Mouse (Mus musculus): ENCODE results near the gene Trmt13. TPM values are rescaled to one million over a fixed set of nuclear protein-coding genes. Genes with fewer than 3 reads are reported as not detected.
"Not testable (repeated sequence)": the region's sequence is repeated elsewhere in the genome, so short reads cannot be mapped to it uniquely, and the experiment has no call there.

Gene Trmt13
- total and polyA plus RNA-seq, 3 experiments, result 2.3 to 16.4 (median 11.5) TPM

DNA sequence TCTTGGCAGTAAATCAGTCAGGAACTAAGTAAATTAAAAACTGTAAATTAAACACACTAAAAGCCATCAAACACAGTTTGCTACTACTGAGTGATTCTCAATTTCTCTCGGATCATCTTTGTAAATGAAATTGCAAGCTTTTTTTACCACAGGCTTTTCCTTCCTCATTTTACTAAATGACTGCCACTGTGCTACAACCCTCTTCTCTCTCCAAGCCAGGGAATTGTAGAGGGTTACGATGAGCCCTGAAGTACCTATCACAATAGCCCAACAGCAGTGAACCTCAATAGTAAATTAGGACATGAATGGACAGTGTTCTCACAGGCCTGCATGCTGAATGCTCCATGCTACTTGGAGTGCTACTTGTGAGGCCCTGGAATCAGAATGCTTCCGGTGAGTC lies 19.7 kb upstream of the Trmt13 start:
- DNase-seq, result no peak

DNA sequence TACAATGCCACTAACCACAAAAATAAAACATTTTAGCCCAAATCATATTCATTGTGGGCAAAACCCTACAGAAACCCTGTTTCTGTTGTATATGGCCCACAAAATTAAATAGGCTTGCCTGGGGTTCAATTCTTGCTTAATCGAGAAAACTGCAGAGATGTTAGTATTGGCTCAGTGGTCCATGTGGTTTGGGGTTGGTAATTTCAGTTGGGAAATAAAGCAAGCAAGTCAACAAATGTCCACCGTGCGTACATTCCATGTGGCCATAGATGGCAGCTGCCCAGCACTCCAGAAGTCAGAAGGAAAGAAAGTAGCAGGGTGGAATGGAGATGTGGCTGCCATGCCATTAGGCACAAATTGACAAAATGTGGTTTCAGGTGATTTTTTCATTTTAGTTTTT lies 18.6 kb upstream of the Trmt13 start:
- DNase-seq, result no peak

DNA sequence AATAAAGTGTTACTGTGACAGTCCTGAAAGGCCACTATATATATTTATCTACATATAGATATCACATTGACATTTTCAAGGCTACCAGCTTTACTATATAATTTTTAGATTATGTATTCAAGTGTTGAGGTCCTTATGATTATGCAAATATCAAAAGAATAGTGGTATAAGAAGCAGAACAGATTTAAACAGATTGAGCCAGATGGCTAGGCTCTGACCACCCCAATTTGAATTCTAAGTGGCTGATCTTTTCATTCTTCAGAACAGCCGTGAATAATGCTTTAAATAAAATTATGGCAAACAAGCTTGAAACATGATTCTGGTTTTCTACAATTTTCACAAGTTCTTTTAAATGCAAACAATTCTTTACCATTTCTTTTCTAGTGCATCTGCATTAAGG lies 17.1 kb upstream of the Trmt13 start:
- DNase-seq, result no peak

DNA sequence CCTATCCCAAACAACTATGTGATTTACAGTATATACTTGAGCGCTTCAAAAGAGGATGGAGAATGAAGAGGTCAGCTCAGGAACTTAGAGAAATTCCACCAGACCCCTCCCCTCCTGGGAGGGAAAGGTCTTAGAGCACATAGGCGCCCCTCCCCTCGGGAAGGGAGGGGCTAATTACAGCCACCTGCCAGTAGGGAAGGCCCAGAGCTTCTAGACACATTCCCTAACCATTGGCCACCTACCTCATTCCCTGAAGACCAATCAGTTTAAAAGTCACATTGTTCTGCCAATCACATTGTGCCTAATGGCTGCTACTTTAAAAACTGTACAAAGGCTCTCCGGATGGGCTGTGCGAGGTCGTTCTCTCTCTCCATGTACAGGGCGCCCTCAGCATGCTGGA lies 8.3 kb upstream of the Trmt13 start:
- no peak for DNase-seq

DNA sequence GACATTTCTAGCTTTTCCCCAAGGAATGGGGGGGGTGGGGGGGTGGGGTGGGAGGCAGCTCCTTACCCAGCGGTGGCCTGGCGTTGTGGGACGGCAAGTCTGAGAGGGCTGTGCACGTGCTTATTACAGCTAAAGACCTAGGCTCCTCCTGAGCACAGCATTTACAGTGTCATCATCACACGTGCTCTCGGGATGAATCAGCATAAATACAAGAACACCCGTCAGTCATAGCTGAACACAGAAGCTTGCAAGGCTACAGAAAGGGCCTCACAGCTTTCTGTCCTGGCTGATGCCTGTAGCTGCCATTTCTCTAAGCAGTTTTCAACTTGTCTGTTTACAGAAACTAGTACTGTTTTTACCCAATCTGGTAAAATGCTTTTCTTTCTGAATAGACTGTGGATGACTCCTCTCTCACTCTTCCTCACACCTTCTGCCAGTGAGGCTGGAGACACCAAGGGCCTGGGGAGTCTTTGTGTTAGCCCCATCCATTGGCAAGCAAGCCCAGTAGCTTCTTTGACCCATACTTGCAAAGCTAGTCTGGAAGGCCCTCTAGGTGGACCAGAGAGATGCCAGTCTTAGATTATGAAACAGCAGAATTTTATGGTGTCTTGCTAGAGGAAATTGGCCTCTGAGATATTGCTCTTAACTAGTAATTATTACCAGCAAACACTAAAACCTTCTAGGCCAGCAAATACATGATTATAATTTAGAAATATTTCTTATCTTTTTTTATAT lies 6.4 kb upstream of the Trmt13 start:
- DNase-seq, result peak; percentile 15

DNA sequence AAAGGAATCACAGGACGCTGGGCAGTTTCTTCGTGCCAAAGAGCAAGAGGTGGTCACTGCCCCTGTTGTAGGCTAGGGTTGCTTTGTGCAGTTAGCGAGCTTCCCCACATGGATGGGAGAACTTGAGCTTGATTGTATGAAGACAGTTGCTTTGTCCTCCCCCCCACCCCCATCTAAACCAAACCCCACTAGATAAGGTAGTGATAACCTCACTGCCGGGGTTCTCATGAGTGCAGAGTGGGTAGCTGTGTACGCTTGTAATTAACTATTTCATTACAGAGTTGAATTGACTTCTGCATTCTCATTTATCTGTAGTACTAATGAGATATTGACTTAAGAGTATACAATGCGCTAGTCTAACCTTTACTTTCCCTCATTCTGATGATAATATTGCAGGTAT lies 4.5 kb upstream of the Trmt13 start:
- no peak for DNase-seq

DNA sequence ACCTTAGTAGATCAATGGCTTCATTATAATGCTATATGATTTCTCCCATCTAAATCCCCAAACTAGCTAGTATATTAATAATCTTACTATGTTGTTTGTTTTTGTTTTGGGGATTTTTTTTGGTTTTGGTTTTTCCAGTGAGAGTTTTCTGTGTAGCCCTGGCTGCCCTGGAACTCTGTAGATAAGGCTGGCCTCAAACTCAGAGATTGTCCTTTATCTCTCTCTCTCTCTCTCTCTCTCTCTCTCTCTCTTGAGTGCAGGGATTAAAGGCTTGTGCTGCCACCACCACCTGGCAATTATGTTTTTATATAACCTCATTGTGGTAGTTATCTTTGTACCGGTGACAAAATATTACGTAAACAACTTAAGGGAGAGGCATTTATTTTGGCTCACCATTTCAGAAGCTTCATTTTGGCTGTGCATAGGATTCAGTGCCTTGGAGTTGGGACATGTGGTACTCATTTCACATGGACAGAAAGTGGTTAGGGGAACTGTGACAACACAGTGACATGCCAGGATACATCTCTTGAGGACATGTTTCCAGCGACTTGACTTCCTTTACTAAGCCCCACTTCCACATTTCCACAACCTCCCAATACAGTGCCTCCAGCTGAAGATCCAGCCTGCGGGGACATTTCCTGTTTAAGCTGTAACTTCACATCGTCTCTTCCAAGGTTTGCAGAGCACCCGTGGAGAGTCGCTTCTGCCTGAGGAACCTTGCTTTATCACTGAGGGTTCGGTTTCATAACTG lies 1.1 kb upstream of the Trmt13 start:
- no peak for DNase-seq

DNA sequence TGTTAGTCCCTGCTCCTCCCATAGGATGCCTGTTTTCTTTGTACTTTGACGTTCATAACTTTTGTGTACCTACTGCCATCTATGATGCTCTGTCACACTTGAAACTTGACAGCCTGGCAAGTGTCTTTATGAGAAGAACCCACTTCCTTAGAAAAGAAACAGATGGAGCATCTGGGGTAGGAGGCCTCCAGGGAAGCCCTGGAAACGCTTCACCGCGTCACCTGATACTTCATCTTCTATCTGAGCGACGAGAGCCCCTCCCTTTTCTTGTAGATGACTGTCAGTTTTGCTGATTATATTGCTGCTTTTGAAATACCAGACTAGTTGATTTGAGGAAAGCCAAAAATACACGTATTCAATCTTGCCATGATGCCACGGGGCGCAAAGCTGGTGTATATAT lies 9.8 kb downstream of the Trmt13 start:
- DNase-seq, result no peak

DNA sequence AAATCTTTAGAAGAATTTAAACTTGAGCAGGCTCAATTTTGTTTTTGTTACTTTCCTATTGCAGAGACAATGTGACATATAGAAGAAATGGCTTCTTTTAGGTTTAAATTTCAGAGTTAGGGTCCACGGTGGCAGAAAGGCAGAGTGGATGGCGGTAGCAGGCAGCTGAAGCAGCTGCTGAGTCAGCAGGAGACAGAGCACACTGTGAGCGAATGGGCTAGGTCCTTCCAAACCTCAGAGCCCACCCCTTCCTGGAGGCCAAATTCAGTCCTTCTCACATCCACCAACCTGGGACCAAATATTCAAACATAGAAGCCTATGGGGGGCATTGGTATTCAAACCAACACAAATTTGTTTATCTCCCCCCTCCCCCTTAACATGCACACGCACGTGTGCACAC lies 12.6 kb downstream of the Trmt13 start:
- DNase-seq, result no peak

DNA sequence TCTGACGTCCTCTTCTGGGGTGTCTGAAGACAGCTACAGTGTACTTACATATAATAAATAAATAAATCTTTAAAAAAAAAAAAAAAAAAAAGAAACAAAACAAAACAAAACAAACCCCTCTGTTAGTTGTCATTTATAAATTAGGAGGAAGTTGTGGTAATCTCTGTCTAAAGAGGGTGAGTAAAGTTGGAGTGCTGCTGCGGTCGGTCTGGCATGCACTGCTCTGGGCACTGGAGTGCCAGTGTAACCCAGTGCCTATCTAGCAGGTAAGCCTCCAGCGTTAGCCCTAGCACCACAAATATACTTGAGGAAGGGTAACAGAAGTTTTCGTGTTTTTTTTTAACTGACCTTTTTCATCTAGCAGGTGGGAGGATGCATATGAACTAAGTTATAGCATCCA lies 13.4 kb downstream of the Trmt13 start:
- DNase-seq, result no peak

DNA sequence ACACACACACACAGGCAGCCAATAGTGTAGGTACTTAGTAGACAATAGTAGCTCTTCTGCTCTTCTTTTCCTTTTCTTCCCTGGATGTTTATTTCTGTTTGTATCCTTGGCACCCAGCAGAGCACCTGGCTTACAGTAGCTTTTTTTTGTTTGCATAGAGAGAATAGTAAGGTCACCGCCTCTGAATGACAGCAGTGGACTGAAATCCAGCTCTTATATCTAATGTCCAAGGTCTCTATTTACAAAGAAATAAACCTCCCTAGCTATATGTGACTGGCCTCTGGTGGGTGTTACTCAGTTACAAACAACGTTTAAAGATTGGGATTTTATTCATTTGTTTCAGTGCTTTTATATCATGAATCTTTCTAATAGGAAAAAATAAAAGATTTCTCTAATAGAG lies 14.7 kb downstream of the Trmt13 start:
- DNase-seq, result no peak

DNA sequence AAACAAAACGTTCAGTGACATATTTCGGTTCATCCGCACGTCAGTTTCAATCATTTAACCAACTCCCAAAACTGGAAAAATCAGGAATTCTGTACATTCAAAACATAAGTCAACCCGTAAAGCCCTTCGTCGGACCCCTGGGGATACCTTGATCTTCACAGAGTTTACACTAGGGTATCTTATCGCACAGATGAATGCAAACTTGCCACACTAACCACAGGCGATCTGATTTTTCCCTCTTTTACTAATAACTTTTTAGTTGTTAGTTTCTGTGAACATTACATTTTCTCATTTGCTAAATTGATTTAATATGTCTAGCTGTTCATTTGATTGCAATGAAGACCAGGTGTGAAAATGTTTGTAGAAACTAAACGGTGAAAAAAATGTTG lies 18.8 kb downstream of the Trmt13 start:
- DNase-seq, result no peak

DNA sequence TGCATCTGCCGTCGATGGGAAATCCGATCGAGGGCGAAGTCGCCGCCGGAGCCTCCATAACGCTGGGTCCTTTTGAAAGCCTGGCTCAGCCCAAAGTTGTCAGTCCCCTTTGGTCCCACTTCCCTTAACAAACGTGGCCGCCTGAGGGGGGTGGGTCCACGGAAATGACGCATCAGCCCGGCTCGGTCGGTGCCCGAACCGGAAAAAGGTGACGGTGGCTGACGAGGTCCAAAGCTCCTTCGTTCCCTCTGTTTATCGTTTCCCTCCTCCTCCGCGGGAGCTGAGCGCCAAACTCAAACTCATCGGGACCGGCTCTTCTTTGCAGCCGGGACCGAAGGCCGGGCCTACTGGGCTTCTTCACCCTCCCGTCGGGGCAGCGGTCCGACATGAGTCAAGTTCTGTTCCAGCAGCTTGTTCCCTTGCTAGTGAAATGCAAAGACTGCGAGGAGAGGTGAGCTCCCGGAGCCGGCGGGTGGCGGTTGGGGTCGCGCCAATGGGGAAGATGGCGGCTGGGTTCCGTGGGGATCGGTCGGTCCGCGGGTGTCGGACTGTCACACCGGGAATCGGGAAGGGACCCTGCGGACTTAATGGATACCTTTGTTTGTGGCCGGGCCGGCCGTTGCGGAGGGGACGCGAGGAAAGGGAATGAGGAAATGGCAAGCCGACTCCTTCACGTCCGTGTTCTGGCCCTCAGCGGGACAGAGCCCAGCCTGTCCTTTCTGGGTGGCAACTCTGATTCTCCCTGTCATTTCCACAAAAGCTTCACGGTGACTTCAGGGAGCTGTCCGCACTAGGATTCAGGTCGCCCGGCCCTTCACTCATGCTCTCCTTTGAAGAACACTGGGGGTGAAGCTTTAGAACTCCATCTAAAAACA lies 19.4 kb downstream of the Trmt13 start, which contains the start of gene Sass6:
Gene Sass6, plus strand, starts transcription at position 255 of the 875 bp plus-strand sequence.
- peak; percentile 98 for DNase-seq

DNA sequence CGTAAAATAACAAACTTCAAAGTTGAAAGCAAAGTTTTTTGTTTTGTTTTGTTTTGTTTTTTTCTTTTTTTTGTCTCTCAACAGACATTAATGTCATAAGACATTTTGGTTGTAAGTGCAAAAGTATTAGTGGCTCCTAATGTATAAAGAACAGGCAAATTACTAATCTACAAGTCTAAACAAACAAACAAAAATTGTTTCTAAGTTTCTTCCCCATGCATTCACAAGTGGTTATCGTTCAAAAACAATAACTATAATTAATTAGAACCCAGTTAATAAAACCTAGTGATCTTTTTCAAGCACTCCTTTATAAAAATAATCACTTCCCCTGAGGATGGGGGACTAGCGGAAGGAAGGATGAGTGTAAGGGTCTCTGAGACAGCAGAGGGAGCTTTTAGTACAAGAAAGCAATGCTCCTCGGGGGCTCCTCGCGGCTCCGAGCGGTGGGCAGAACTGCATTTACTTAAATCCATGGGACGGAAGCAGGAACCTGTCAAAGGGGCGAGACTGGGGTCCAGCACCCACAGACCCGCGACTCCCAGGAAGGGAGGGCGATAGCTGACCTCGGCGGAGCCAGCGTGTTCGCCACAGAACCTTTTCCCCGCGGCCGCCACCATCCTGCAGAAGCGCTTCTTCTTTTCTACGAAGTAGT lies 20.2 kb downstream of the Trmt13 start:
- DNase-seq, result no peak

DNA sequence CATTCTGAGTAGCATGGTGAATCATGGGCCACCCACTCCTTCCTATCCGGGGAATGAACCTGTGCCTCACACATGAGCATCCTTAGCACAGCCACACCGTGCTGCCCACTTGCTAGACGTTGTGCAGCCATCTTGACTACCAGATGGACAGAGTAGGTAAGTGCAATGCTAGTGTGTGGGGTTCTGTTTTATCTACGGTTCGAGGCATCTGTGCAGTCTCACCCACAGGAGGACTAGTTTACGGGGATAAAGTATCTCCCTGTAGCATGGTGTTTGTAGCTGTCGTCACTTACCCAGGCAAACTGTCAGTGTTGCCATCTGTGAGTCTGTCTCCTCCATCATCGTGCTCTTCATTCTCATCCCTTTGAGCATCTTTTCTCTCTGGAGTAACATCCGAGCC lies 32.2 kb downstream of the Trmt13 start:
- no peak for DNase-seq

DNA sequence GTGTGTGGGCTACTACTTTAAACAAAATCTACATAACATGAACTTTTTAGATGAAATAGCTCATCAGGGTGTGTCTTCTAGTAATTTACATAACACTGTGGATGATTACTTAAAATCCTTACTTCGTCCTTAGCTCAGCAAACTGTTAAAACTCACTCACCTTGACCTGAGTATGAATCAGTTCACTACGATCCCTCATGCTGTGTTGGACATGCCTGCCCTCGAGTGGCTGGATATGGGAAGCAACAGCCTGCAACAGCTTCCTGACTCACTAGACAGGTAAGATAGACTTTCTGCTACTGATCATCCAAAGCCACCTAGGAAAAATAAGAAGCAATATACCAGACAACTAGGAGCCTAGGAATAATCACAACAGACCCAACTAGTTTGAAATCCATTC lies 37.1 kb downstream of the Trmt13 start:
- DNase-seq, result peak; percentile 44

DNA sequence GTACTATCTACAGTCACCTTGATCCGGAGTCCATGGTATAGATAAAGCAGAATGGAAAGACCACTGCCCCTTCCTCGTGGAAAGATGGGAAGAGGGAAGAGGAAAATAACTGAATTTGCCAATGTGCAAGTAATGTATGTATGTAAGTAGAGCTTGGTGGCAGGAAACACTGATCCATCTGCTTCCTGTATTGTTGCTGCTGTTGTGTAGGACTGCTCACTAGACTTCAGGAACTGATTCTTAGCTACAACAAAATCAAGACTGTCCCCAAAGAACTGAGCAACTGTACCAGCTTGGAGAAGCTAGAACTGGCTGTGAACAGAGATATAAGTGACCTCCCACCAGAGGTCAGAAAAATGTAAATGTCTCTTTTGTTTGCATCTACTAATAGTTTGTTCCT lies 43.8 kb downstream of the Trmt13 start:
- no peak for DNase-seq

DNA sequence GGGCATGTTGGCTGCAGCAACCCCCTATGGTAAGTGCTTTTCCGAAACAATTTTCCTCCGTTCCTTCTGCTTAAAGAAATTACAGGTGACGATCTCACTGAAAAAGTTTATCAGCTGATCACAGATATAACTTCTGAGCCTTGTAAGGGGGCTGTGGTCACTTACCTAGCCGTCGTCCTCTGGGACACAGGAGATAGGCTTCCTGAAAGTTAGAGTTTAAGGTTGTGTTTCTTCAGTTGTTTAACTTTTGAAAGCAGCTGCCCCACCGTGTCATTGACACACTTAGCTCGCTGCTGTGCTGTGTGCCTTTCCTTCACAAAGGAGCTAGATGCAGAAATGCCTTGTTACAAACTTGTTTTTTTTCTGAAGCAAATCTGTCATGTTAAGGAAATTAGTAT lies 51.3 kb downstream of the Trmt13 start:
- DNase-seq, result no peak

DNA sequence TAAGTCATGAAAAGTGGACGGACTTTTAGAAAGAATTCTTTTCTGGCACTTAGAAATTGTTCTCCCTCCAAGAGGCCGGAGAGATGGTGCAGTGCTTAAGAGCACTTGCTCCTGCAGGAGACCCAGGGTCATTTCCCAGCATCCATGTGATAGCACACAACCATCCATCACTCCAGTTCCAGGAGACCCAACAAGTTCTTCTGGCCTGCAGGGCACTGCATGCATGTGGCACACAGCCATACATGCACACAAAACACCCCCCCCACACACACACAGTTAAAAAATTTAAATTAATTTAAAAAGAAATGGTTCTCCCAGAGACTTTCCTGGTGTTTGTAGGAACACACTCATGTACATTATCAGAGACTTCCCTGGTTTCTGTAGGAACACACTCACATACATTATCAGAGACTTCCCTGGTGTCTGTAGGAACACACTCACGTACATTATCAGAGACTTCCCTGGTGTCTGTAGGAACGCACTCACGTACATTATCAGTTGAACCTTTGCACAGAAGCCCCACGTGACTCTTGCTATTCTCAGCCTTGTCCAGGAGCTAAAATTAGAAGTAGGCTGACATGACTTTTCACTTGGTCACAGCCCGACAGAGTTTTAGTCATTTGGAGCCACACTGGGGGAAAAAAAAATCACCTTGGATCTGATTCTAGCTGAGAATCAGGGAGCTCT lies 51.8 kb downstream of the Trmt13 start, which contains the start of gene Lrrc39:
Gene Lrrc39, plus strand, starts transcription at position 566 of the 687 bp plus-strand sequence.
- DNase-seq, result peak; percentile 54

DNA sequence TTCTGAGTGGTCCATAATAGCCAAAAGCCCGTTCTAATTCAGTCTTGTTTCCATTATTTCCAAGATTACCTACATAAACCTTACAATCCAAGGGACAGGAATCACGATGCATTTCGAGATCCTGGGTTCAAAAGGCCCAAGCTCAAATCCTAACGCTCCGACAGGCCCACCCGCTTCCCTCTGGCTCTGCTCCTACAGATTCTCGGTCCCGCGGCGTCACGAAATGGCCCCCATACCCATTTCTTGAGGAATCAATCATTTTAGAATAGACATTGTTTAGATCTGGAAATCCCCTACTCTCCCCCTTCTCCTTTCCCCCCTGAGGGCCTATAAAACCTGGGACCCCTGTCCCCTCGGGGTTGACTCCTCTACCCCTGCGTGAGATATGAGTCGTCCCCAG lies 53.1 kb downstream of the Trmt13 start:
- DNase-seq, result not testable (repeated sequence)

DNA sequence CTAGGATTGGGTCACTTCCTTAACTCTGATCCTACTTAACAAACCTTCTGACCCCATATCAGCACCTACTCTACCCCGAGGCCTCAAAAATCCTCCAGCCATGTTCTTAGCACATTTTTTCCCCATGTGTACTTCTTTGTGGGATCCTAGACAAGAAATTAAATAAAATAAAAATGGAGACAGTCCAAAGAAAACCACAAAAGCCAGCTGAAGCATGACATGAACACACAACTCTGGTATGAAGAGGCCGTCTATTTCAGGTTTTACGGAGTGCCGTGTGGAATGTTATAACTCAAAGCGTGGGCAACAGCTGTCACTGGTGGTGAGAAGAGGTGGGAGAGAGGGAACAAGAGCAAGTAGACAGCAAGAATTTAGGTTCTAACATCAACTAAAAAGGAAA lies 63.0 kb downstream of the Trmt13 start:
- no peak for DNase-seq

DNA sequence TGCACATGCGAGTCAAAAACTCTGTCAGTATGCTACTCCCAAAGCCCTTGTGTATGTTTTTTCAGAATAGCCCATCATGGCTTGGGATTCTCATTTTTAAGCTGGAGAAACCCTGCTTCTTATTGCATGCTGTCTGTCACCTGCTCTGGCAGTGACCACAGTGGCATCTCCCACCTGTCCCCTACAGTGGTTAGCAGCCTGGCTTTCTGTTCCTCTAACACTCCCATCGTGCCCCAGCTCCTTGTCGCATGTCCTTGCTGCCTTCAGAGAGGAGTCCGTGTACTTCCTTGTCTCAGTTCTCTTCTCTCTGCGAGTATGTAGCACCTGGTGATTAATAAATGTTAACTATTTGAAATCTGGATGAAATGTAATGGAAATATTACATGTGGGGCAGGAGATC lies 67.0 kb downstream of the Trmt13 start:
- no peak for DNase-seq

Data from adrenal gland, adult 2 months (tissue).